Mouse (Mus musculus): ENCODE data around the gene Gm10912. TPM values are rescaled to one million over a fixed set of nuclear protein-coding genes. Genes with fewer than 3 reads are reported as not detected.
A peak's percentile ranks its signal among the peaks of the same experiment; 100 is the strongest.
"Not testable (repeated sequence)": the region's sequence is repeated elsewhere in the genome, so short reads cannot be mapped to it uniquely, and the experiment has no call there.

Gm10912 gene
- polyA plus RNA-seq, 1 experiment = 0.33 TPM

GRCm38 (mm10) chr2:104096256-104096655 is 30.6 kb downstream of the Gm10912 start:
- TF ChIP-seq POLR2A (IDR thresholded peaks at IDR 0.05; ENCODE audit: borderline replicate concordance, insufficient read depth, low read length) (no peak), CTCF (IDR thresholded peaks at IDR 0.05; ENCODE audit: borderline replicate concordance, insufficient read depth, low read depth, low read length) (no peak)
- Histone ChIP-seq H3K4me3 (replicated peaks; ENCODE audit: insufficient read depth, low read depth, low read length) (peak overlapping the region; percentile 48), H3K4me1 (ENCODE audit: control insufficient read depth, insufficient read depth, low read length) (no peaks in the 10 kb centered on the region), H3K27me3 (ENCODE audit: control insufficient read depth, insufficient read depth, low read length) (no peaks in the 10 kb centered on the region), H3K27ac (ENCODE audit: insufficient read depth, low read length) (no peak overlapping the region)
- no peak for DNase-seq
- 68% methylated on average over 10 of the region's 10 CpGs for WGBS

- H3K4me1 ChIP-seq (ENCODE audit: control insufficient read depth, insufficient read depth, low read length); H3K4me3 ChIP-seq (replicated peaks; ENCODE audit: insufficient read depth, low read depth, low read length); H3K27me3 ChIP-seq (ENCODE audit: control insufficient read depth, insufficient read depth, low read length); DNase-seq; H3K27ac ChIP-seq (ENCODE audit: insufficient read depth, low read length): not testable (repeated sequence)
- WGBS = 97% methylated on average over 1 of the region's 1 CpGs
Observed at GRCm38 (mm10) chr2:104096796-104097195, 31.2 kb downstream of the Gm10912 start.

- H3K27ac ChIP-seq (ENCODE audit: insufficient read depth, low read length); H3K27me3 ChIP-seq (ENCODE audit: control insufficient read depth, insufficient read depth, low read length); H3K4me1 ChIP-seq (ENCODE audit: control insufficient read depth, insufficient read depth, low read length); DNase-seq; H3K4me3 ChIP-seq (replicated peaks; ENCODE audit: insufficient read depth, low read depth, low read length): not testable (repeated sequence)
- WGBS = 91% methylated on average over 4 of the region's 4 CpGs
Observed at GRCm38 (mm10) chr2:104097396-104097795, 31.8 kb downstream of the Gm10912 start.

- Histone ChIP-seq H3K27me3 (ENCODE audit: control insufficient read depth, insufficient read depth, low read length) (no peaks in the 10 kb centered on the region), H3K4me3 (replicated peaks; ENCODE audit: insufficient read depth, low read depth, low read length) (no peak overlapping the region), H3K27ac (ENCODE audit: insufficient read depth, low read length) (no peak overlapping the region), H3K4me1 (ENCODE audit: control insufficient read depth, insufficient read depth, low read length) (no peaks in the 10 kb centered on the region)
- no peak for DNase-seq
- no peak for TF ChIP-seq CTCF (IDR thresholded peaks at IDR 0.05; ENCODE audit: borderline replicate concordance, insufficient read depth, low read depth, low read length)
- no peak for TF ChIP-seq POLR2A (IDR thresholded peaks at IDR 0.05; ENCODE audit: borderline replicate concordance, insufficient read depth, low read length)
- 54% methylated on average over 3 of the region's 3 CpGs for WGBS
Observed at GRCm38 (mm10) chr2:104098529-104099230, 33.1 kb downstream of the Gm10912 start.

GRCm38 (mm10) chr2:104099231-104099585 is 33.6 kb downstream of the Gm10912 start:
- TF ChIP-seq POLR2A (IDR thresholded peaks at IDR 0.05; ENCODE audit: borderline replicate concordance, insufficient read depth, low read length) (no peak), CTCF (IDR thresholded peaks at IDR 0.05; ENCODE audit: borderline replicate concordance, insufficient read depth, low read depth, low read length) (no peak)
- no peak overlapping the region for H3K4me3 ChIP-seq (replicated peaks; ENCODE audit: insufficient read depth, low read depth, low read length)
- DNase-seq = no peak
- H3K27me3 ChIP-seq (ENCODE audit: control insufficient read depth, insufficient read depth, low read length) = no peaks in the 10 kb centered on the region
- 99% methylated on average over 2 of the region's 2 CpGs for WGBS
- H3K4me1 ChIP-seq (ENCODE audit: control insufficient read depth, insufficient read depth, low read length) = no peaks in the 10 kb centered on the region
- H3K27ac ChIP-seq (ENCODE audit: insufficient read depth, low read length) = no peak overlapping the region

- no peaks in the 10 kb centered on the region for H3K27me3 ChIP-seq (ENCODE audit: control insufficient read depth, insufficient read depth, low read length)
- no peak for DNase-seq
- TF ChIP-seq CTCF (IDR thresholded peaks at IDR 0.05; ENCODE audit: borderline replicate concordance, insufficient read depth, low read depth, low read length) (no peak), POLR2A (IDR thresholded peaks at IDR 0.05; ENCODE audit: borderline replicate concordance, insufficient read depth, low read length) (no peak)
- H3K27ac ChIP-seq (ENCODE audit: insufficient read depth, low read length) = no peak overlapping the region
- no peaks in the 10 kb centered on the region for H3K4me1 ChIP-seq (ENCODE audit: control insufficient read depth, insufficient read depth, low read length)
- H3K4me3 ChIP-seq (replicated peaks; ENCODE audit: insufficient read depth, low read depth, low read length) = no peak overlapping the region
- 66% methylated on average over 1 of the region's 1 CpGs for WGBS
Observed at GRCm38 (mm10) chr2:104099946-104100345, 34.3 kb downstream of the Gm10912 start.

- Histone ChIP-seq H3K4me3 (replicated peaks; ENCODE audit: insufficient read depth, low read depth, low read length) (no peak overlapping the region), H3K4me1 (ENCODE audit: control insufficient read depth, insufficient read depth, low read length) (no peaks in the 10 kb centered on the region), H3K27me3 (ENCODE audit: control insufficient read depth, insufficient read depth, low read length) (no peaks in the 10 kb centered on the region), H3K27ac (ENCODE audit: insufficient read depth, low read length) (no peak overlapping the region)
- TF ChIP-seq POLR2A (IDR thresholded peaks at IDR 0.05; ENCODE audit: borderline replicate concordance, insufficient read depth, low read length) = no peak
- TF ChIP-seq CTCF (IDR thresholded peaks at IDR 0.05; ENCODE audit: borderline replicate concordance, insufficient read depth, low read depth, low read length) = no peak
- DNase-seq = no peak
- 88% methylated on average over 6 of the region's 6 CpGs for WGBS
Observed at GRCm38 (mm10) chr2:104104800-104105199, 39.2 kb downstream of the Gm10912 start.

- H3K4me3 ChIP-seq (replicated peaks; ENCODE audit: insufficient read depth, low read depth, low read length); H3K27ac ChIP-seq (ENCODE audit: insufficient read depth, low read length); H3K4me1 ChIP-seq (ENCODE audit: control insufficient read depth, insufficient read depth, low read length); H3K27me3 ChIP-seq (ENCODE audit: control insufficient read depth, insufficient read depth, low read length); DNase-seq: not testable (repeated sequence)
- WGBS = 98% methylated on average over 2 of the region's 2 CpGs
Observed at GRCm38 (mm10) chr2:104109021-104109420, 43.4 kb downstream of the Gm10912 start.

- H3K4me3 ChIP-seq (replicated peaks; ENCODE audit: insufficient read depth, low read depth, low read length) = no peak overlapping the region
- H3K27ac ChIP-seq (ENCODE audit: insufficient read depth, low read length) = no peak overlapping the region
- WGBS = 82% methylated on average over 2 of the region's 2 CpGs
- no peaks in the 10 kb centered on the region for H3K27me3 ChIP-seq (ENCODE audit: control insufficient read depth, insufficient read depth, low read length)
- no peaks in the 10 kb centered on the region for H3K4me1 ChIP-seq (ENCODE audit: control insufficient read depth, insufficient read depth, low read length)
- no peak for TF ChIP-seq CTCF (IDR thresholded peaks at IDR 0.05; ENCODE audit: borderline replicate concordance, insufficient read depth, low read depth, low read length)
- no peak for DNase-seq
Observed at GRCm38 (mm10) chr2:104109528-104109927, 43.9 kb downstream of the Gm10912 start.
